Mouse (Mus musculus) hindbrain, embryonic 13.5 days (tissue): Measurements from ENCODE around the gene Prn. TPM values are rescaled to one million over a fixed set of nuclear protein-coding genes. Genes with fewer than 3 reads are reported as not detected.

Experiments used
- ATAC-seq: fragments of 200-750 bp; cut with Nextera tagmentation; 2 replicates; pipeline ENCODE4 v1.8.0; 2017; ENCODE audit warnings: moderate TSS enrichment; ENCODE audit not compliant: low FRiP score
- H3K27ac ChIP-seq: fragments of 300-500 bp; sonication (generic); 2 replicates; pipeline ENCODE4 v1.5.1; 2015; ENCODE audit warnings: inconsistent platforms, mild to moderate bottlenecking, moderate library complexity
- H3K27me3 ChIP-seq: fragments of 300-500 bp; sonication (generic); 2 replicates; pipeline ENCODE4 v1.6.1; 2015; ENCODE audit warnings: mild to moderate bottlenecking, inconsistent platforms
- H3K36me3 ChIP-seq: fragments of 300-500 bp; sonication (generic); 2 replicates; pipeline ENCODE4 v1.6.1; 2015; ENCODE audit warnings: mild to moderate bottlenecking, inconsistent platforms
- H3K4me1 ChIP-seq: fragments of 300-500 bp; sonication (generic); replicated peaks from 2 replicates; pipeline ENCODE4 v1.6.1; 2015; ENCODE audit warnings: inconsistent platforms
- H3K4me2 ChIP-seq: fragments of 300-500 bp; sonication (generic); 2 replicates; pipeline ENCODE4 v1.6.1; 2015; ENCODE audit warnings: inconsistent platforms, mild to moderate bottlenecking, moderate library complexity
- H3K4me3 ChIP-seq: fragments of 300-500 bp; sonication (generic); 2 replicates; pipeline ENCODE4 v1.5.1; 2015; ENCODE audit warnings: mild to moderate bottlenecking, inconsistent platforms
- H3K9ac ChIP-seq: fragments of 300-500 bp; sonication (generic); 2 replicates; pipeline ENCODE4 v1.6.1; 2015; ENCODE audit warnings: mild to moderate bottlenecking, inconsistent platforms
- H3K9me3 ChIP-seq: fragments of 300-500 bp; sonication (generic); 2 replicates; pipeline ENCODE4 v1.6.1; 2016; ENCODE audit warnings: inconsistent platforms
- WGBS: fragments of 180-500 bp; shearing (Covaris S2); methylation state at CpG from one replicate; pipeline ENCODE4 v1.1.7; 2015; 5-methylcytosine and 5-hydroxymethylcytosine counted together
- polyA plus RNA-seq: library from polyadenylated mRNA; unstranded; fragments of >200 nt; fragmentation: Nextera tagmentation; extraction: Ambion mirVana; gene quantifications from 2 replicates; pipeline ENCODE4 v1.2.1, GENCODE M21; 2015

Gene Prn
- polyA plus RNA-seq, 1 experiment from 2014 or later: not detected

DNA sequence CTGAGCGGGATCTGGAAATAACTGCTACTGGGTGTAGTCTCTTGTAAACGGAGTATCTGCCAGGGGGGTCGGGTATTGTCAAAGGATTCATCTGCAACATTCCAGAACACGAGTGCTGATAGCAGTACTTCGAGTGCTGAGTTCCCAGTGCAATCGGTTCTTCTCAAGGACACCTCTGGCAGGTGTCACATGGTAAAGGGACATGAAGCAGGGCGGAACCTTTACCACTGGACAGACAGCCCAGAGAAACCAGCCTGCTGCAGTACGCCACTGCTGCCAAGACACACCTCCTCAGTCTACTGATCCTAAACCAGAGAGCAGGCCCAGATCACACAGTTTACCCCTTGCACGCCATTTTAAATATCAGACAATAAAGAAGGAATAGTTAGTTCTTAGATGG is 45.1 kb downstream of the Prn start:
- 59% methylated on average over 9 of the region's 9 CpGs for WGBS
- H3K9me3 ChIP-seq: no peaks in the 10 kb centered on the region
- peaks cover 57% of the 10 kb centered on the region for H3K27me3 ChIP-seq
- ATAC-seq: peak; percentile 38
- H3K36me3 ChIP-seq: no peaks in the 10 kb centered on the region
- peak overlapping the region; percentile 53 for H3K9ac ChIP-seq
- H3K4me1 ChIP-seq: peaks cover 24% of the 10 kb centered on the region
- H3K27ac ChIP-seq: no peak overlapping the region
- H3K4me2 ChIP-seq: peak overlapping the region; percentile 62
- peak overlapping the region; percentile 42 for H3K4me3 ChIP-seq

DNA sequence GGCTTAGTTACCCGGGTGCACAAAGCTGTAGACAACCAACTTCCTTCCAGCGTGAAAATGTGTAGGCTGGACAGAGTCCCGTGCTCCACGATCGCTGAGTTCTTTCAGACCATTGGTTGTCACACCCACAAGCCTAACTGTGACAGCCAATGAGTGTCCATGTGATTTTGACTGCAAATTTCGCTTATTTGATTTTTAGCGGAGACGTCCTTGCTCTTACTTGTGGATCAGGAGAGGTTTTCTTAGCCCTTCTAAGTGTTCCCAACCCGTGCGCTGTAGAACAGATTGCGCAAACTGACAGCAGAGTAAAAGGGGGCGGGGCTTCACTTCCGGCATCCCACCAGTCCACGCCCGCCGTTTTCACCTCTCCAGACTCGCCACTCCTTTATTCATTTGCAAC is 45.5 kb downstream of the Prn start:
- ATAC-seq: peak; percentile 77
- peak overlapping the region; percentile 53 for H3K9ac ChIP-seq
- no peaks in the 10 kb centered on the region for H3K36me3 ChIP-seq
- H3K27ac ChIP-seq: no peak overlapping the region
- peaks cover 55% of the 10 kb centered on the region for H3K27me3 ChIP-seq
- peak overlapping the region; percentile 62 for H3K4me2 ChIP-seq
- H3K4me3 ChIP-seq: peak overlapping the region; percentile 42
- peaks cover 24% of the 10 kb centered on the region for H3K4me1 ChIP-seq
- H3K9me3 ChIP-seq: no peaks in the 10 kb centered on the region
- WGBS: 3% methylated on average over 17 of the region's 17 CpGs

DNA sequence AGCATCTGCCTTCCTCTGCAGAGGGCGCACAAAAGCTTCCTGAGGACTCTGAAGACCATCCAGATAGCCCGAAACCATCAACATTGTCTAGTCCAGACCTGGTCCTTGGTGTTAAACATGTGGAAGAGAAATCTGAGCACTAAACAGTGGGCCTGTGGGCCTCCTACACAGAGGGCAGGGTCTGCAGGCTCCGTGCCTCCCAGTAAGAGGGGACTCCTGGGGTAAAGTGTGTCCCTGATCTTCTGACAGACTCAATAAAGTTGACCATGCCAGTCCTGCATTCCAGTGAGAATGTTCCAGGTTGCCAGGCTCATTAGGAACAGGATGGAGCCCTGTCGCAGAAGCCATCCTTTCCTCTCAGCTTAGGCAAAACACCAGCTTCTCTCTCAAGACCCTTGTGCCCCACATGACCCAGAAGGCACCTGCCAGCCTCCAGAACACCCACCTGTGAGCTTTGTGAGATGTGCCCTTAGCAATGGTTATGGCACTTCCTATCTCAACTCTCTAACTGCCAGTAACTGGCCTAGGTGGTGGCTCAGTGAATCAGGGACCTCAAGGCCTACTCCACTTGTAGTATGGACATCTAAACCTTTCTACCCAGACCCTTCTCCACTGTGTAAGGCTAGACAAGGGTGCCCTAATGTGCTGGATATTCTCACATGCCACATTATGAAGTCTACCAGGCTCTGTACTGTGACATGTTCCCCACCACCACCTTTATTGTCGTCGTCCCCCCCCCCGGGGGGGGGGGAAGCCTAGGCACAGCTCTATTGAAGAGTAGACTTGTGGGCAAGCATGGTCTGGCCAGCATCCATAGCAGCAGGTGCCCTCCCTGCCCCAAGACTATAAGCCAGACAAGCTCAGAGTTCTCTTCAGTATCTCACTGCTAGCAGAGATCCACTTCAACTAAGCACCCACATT is 46.8 kb downstream of the Prn start:
- H3K36me3 ChIP-seq: no peaks in the 10 kb centered on the region
- ATAC-seq: no peak
- no peak overlapping the region for H3K4me2 ChIP-seq
- H3K9ac ChIP-seq: no peak overlapping the region
- H3K4me1 ChIP-seq: peaks cover 19% of the 10 kb centered on the region
- H3K27ac ChIP-seq: no peak overlapping the region
- 86% methylated on average over 7 of the region's 7 CpGs for WGBS
- H3K27me3 ChIP-seq: peaks cover 47% of the 10 kb centered on the region
- H3K9me3 ChIP-seq: no peaks in the 10 kb centered on the region
- H3K4me3 ChIP-seq: no peak overlapping the region

DNA sequence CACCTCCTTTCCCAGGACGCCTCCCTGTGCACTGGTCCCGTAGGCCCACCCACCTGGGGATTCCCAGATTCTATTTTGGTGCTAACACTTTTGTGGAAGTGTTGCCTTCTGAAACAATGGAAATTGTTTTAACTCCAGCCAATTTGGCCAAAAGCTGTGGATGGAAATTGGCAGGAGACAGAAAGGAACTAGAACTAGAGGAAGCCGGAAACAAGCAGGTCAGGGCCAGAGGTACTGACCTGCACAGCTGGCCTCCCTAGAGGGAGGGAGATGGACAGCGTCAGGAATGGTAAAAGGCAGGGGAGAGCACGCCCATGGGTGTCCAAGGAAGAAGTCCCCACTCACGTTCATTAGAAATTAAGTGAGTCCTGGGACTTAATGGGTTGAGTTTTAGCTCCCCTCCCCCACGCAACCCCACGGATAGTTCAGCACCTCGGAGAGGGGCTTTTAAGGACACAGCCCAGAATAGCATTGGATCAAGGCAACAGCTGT is 48.0 kb downstream of the Prn start:
- Histone ChIP-seq H3K9ac (no peak overlapping the region), H3K4me2 (no peak overlapping the region), H3K36me3 (no peaks in the 10 kb centered on the region), H3K9me3 (no peaks in the 10 kb centered on the region), H3K4me3 (no peak overlapping the region), H3K27ac (no peak overlapping the region), H3K4me1 (peaks cover 16% of the 10 kb centered on the region), H3K27me3 (peaks cover 35% of the 10 kb centered on the region)
- no peak for ATAC-seq
- 62% methylated on average over 9 of the region's 9 CpGs for WGBS

DNA sequence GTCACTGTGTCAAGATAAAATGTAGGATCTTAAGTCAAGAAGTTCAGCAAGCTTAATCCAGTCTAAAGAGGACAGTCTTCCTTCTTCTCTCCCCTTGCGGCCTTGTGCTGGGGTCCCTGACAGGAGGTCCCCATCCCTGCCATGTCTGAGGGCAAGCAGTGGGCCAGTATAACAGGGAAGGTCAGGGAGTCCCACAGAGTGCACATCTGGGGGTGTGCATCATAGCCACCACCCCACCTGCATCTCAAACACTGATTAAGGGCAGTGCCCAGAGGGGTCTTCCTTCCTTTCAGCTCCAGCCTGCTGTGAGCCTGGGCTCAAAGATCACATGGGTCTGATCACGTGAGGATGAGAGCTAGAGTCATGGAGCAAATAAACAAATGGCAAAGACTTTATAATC is 51.9 kb downstream of the Prn start:
- no peaks in the 10 kb centered on the region for H3K9me3 ChIP-seq
- no peaks in the 10 kb centered on the region for H3K4me1 ChIP-seq
- H3K27ac ChIP-seq: no peak overlapping the region
- H3K4me2 ChIP-seq: no peak overlapping the region
- 90% methylated on average over 2 of the region's 2 CpGs for whole genome bisulfite sequencing
- no peak overlapping the region for H3K4me3 ChIP-seq
- no peak for ATAC-seq
- peaks cover 5% of the 10 kb centered on the region; the same call in 1 of the 2 replicates for H3K27me3 ChIP-seq
- H3K9ac ChIP-seq: no peak overlapping the region
- H3K36me3 ChIP-seq: no peaks in the 10 kb centered on the region

DNA sequence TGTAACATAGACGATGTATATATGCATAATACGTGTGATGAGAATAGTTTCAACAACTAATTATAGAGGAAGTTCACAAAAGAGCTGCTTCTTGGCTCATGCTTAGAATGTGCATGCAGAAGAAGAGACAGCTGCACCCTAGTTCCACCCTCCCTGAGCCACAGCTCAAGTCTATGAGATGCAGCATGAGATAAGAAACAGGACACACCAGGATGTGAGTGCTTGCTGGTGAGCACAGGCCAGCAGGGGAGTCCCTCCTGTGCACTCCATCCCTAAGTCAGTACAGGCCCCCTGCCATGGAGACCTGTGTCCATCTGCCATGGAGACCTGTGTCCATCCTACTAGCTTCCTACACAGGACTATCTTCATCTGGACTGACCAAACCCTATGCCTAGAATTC is 60.8 kb downstream of the Prn start:
- H3K4me1 ChIP-seq: no peaks in the 10 kb centered on the region
- no peaks in the 10 kb centered on the region for H3K9me3 ChIP-seq
- no peak for ATAC-seq
- H3K4me2 ChIP-seq: no peak overlapping the region
- H3K9ac ChIP-seq: no peak overlapping the region
- H3K4me3 ChIP-seq: no peak overlapping the region
- 94% methylated on average over 2 of the region's 2 CpGs for WGBS
- H3K27ac ChIP-seq: no peak overlapping the region
- H3K27me3 ChIP-seq: no peaks in the 10 kb centered on the region
- H3K36me3 ChIP-seq: no peaks in the 10 kb centered on the region

DNA sequence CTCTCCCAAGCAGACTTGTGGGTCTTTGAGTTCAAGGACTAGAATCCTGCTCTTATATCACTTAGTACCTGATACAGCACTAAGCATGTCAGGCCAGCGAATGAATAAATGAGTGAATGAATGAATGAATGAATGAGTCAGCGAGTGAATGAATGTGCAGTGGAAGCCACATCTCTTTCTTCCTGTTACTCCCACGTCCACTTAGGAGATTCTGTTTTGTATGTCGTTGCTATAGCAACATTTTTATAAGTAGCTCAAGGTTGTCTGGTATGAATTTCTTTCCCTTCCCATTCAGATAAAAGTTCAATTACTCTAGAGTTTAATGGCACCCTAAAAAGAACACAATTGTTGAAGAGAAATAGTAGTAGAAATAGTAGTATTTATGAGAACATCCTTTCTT is 61.3 kb downstream of the Prn start:
- Histone ChIP-seq H3K4me1 (no peaks in the 10 kb centered on the region), H3K4me3 (no peak overlapping the region), H3K9me3 (no peaks in the 10 kb centered on the region), H3K36me3 (no peaks in the 10 kb centered on the region), H3K27ac (no peak overlapping the region), H3K9ac (no peak overlapping the region), H3K4me2 (no peak overlapping the region), H3K27me3 (no peaks in the 10 kb centered on the region)
- 84% methylated on average over 4 of the region's 4 CpGs for WGBS
- ATAC-seq: no peak

DNA sequence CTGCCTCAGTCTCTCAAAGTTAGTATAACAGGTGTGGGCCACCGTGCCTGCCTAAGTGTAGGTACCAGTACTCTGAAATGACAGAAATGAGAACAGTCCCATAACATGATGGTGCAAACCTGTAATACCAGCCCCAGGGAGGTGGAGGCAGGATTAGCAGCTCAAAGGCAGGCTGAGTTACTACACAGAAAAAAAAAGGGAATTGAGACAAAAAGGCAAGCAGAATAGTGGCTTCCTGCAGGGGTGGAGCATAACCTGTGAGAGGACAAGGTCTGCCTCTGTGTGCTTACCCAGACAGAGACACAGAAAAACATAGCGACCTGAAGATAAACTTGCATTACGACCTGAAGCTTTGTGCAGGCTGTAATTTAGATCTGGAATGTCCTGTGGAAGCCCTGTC is 66.9 kb downstream of the Prn start:
- Histone ChIP-seq H3K4me1 (no peaks in the 10 kb centered on the region), H3K4me2 (no peak overlapping the region), H3K27ac (no peak overlapping the region), H3K36me3 (no peaks in the 10 kb centered on the region), H3K9ac (no peak overlapping the region), H3K4me3 (no peak overlapping the region), H3K9me3 (no peaks in the 10 kb centered on the region), H3K27me3 (no peaks in the 10 kb centered on the region)
- 85% methylated on average over 3 of the region's 3 CpGs for WGBS
- ATAC-seq: no peak

DNA sequence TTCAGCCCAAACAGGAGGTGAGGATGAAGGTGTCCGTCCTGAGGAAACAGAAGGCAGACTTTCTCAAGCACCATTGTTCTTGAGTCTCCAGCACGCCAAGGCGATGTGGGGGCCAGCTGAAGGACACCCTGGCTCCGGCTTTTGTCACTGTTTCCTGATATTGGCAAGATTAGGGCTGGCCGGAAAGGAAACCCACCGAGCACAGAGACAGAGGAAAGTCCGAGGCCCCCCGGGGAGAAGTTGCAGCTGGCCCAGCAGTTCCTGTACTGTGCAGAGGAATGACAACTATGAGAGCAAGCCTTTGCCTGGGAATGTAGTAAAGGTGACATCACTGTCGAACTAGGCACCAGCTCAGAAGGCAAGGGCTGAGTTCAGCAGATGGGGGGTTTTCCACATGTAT is 71.1 kb downstream of the Prn start:
- WGBS: 59% methylated on average over 9 of the region's 9 CpGs
- H3K4me2 ChIP-seq: no peak overlapping the region

DNA sequence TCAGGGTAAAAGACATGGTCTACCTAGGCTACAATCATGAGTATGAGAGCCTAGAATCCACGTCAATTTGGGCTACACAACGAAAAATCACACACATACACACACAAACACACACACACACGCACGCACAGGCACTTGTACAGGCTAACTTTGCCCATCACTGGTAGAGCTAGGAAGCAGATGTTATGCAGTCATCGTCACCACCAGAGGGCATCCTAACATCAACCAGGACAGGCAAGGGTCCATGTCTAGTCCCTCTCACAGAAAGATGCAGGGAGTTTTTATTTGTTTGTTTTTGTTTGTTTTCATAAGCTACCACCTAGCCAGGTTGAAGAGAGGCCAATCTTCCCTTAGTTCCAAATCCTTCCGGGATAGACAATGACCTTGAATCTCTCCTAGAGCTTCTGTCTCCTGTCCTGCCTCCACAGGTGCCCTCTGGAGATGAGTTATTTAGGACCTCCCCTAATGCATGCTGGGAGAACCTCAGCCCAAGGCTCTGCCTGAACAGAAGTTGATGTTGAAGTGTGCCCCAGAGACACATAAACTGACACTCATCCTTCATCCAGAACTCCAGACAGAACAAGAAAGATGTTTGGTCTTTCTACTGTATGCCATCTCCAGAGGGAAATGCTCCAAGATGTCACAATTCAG is 72.9 kb downstream of the Prn start:
- H3K36me3 ChIP-seq: no peaks in the 10 kb centered on the region
- H3K27ac ChIP-seq: no peak overlapping the region
- H3K4me2 ChIP-seq: no peak overlapping the region
- no peaks in the 10 kb centered on the region for H3K27me3 ChIP-seq
- no peak overlapping the region for H3K4me3 ChIP-seq
- WGBS: 26% methylated on average over 6 of the region's 6 CpGs
- peak; percentile 89; the same call in 1 of the 2 replicates for ATAC-seq
- H3K4me1 ChIP-seq: no peaks in the 10 kb centered on the region
- H3K9ac ChIP-seq: no peak overlapping the region
- no peaks in the 10 kb centered on the region for H3K9me3 ChIP-seq

More for the DNA sequence above, 71.1 kb downstream of the Prn start:
- H3K9ac ChIP-seq: no peak overlapping the region
- no peaks in the 10 kb centered on the region for H3K4me1 ChIP-seq
- no peaks in the 10 kb centered on the region for H3K9me3 ChIP-seq
- ATAC-seq: no peak
- H3K27ac ChIP-seq: no peak overlapping the region
- no peaks in the 10 kb centered on the region for H3K27me3 ChIP-seq
- no peaks in the 10 kb centered on the region for H3K36me3 ChIP-seq
- H3K4me3 ChIP-seq: no peak overlapping the region

DNA sequence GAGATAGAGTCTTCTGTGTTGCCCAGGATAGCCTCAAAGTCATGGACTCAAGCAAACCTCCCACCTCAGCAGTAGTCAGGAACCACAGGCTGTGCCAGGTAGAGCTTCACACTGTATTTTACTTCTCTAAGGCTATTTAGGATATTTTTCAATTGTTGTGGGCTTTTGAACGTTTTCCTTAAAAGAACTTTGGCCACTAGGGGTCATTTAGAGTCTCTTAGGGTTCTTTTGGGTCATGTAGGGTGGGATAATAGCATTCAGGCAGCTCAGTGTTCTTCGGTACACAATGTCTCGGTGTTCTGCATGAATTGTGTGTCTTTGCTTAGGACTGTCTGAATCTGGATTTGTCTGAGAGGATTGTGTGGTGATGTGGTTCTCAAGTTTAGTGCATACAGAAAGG is 78.2 kb downstream of the Prn start:
- Histone ChIP-seq H3K27ac (no peak overlapping the region), H3K9me3 (no peaks in the 10 kb centered on the region), H3K36me3 (0 out of 2 replicates have a peak, but pooled peaks cover 3% of the 10 kb centered on the region), H3K4me3 (no peak overlapping the region), H3K27me3 (no peaks in the 10 kb centered on the region), H3K9ac (no peak overlapping the region), H3K4me1 (no peaks in the 10 kb centered on the region), H3K4me2 (no peak overlapping the region)
- 51% methylated on average over 3 of the region's 3 CpGs for WGBS
- no peak for ATAC-seq

DNA sequence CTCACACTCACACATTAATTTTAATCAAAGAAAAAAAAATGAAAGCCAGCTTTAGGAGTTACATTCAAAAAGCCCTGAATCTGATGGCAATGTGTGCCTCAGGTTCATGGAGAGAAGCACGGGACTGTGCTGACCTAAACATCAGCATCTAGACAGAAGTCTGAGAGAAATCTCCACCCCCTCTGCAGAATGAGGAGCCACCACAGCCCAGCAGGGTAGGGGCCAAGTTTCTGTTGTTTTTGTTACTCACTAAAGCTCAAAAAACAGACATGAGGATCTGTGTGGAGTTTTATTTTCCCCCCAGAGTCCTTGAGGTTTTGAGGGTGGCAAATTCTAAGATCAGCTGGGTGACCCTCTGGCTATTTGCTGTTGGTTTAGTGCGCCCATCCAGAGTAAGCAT is 78.8 kb downstream of the Prn start:
- no peak overlapping the region for H3K4me2 ChIP-seq
- no peak overlapping the region for H3K9ac ChIP-seq
- WGBS: 89% methylated on average over 2 of the region's 2 CpGs
- H3K27ac ChIP-seq: no peak overlapping the region
- no peak overlapping the region for H3K4me3 ChIP-seq
- H3K9me3 ChIP-seq: no peaks in the 10 kb centered on the region
- no peak for ATAC-seq
- H3K36me3 ChIP-seq: peaks cover 5% of the 10 kb centered on the region; the same call in 1 of the 2 replicates
- H3K27me3 ChIP-seq: no peaks in the 10 kb centered on the region
- H3K4me1 ChIP-seq: peaks cover 5% of the 10 kb centered on the region; the same call in 1 of the 2 replicates
